Mouse (Mus musculus) thymus, adult 2 months (tissue): ENCODE data around the gene Gm1113.

ENCODE experiments used
- CTCF ChIP-seq: fragments of 200-500 bp; IDR thresholded peaks from 2 replicates; pipeline ENCODE4 v1.5.1; 2012; ENCODE audit warnings: mild to moderate bottlenecking, control low read depth, low read length, moderate library complexity, borderline replicate concordance; ENCODE audit not compliant: control insufficient read depth, poor library complexity, insufficient read depth; ENCODE audit errors: extremely low read depth
- POLR2A ChIP-seq: fragments of 200-500 bp; IDR thresholded peaks from 2 replicates; pipeline ENCODE4 v1.6.1; 2012; ENCODE audit warnings: mild to moderate bottlenecking, low read length, control low read depth, moderate library complexity; ENCODE audit not compliant: control insufficient read depth, poor library complexity, insufficient read depth; ENCODE audit errors: extremely low read depth

- TF ChIP-seq POLR2A (no peak), CTCF (no peak)
These were observed 25.2 kb upstream of the Gm1113 start for GRCm38 (mm10) chr9:35543099-35543860.
